Mouse (Mus musculus): ENCODE results near the gene Copb2. TPM values are rescaled to one million over a fixed set of nuclear protein-coding genes. Genes with fewer than 3 reads are reported as not detected.

Gene Copb2
- 23.6 and 29.6 TPM in 2 replicates for polyA plus RNA-seq (2012; rRNA removed)

GRCm38 (mm10) chr9:98563137-98564126 is at the start of gene Copb2:
TSS of gene Copb2 (plus strand) at chr9:98563721.

GRCm38 (mm10) chr9:98601156-98601836 is 37.8 kb downstream of the Copb2 start, which contains the start of gene Mrps22:
TSS of gene Mrps22 (minus strand) at chr9:98601660.

Other genes with a start within 250 kb of the Copb2 start
- gene Rbp1, start 140.8 kb upstream of the Copb2 start, polyA plus RNA-seq (2012; rRNA removed), result 25.2 and 31.3 TPM in 2 replicates
- 0.27 and 0.47 TPM in 2 replicates for gene Rbp2, start 77.6 kb upstream of the Copb2 start, polyA plus RNA-seq (2012; rRNA removed)
- gene Mrps22, start 37.9 kb downstream of the Copb2 start, polyA plus RNA-seq (2012; rRNA removed), result 29.8 and 38.9 TPM in 2 replicates